Mouse (Mus musculus) gastrocnemius, adult 2 months (tissue): Measurements from ENCODE around the gene Lzts2. TPM values are rescaled to one million over a fixed set of nuclear protein-coding genes. Genes with fewer than 3 reads are reported as not detected.
A peak's percentile ranks its signal among the peaks of the same experiment; 100 is the strongest.
"Not testable (repeated sequence)": the region's sequence is repeated elsewhere in the genome, so short reads cannot be mapped to it uniquely, and the experiment has no call there.

ENCODE experiments used
- DNase-seq: peaks from one replicate; pipeline ENCODE4 v3.0.0; 2022
- H3K27ac ChIP-seq: fragments of 200-600 bp; 2 replicates; pipeline ENCODE4 v1.8.1; 2022; ENCODE audit warnings: mild to moderate bottlenecking
- H3K4me3 ChIP-seq: fragments of 200-600 bp; 2 replicates; pipeline ENCODE4 v1.8.1; 2022; ENCODE audit warnings: mild to moderate bottlenecking, moderate library complexity
- CTCF ChIP-seq: fragments of 200-600 bp; IDR thresholded peaks from 2 replicates; pipeline ENCODE4 v1.8.1; 2022; ENCODE audit warnings: antibody characterized with exemption, mild to moderate bottlenecking, moderate library complexity
- intact Hi-C: fragments of 180-260 bp; cut with DNase I; formaldehyde crosslinking; loops from one replicate; pipeline ENCODE4 v1.15.1; 2025
- total RNA-seq, 2 experiments: library from RNA; stranded (reverse); gene quantifications; 2 replicates each; pipeline ENCODE4 v1.2.3; 2021

The Lzts2 gene
- total RNA-seq, 2 experiments from 2014 or later: 21.0 to 29.3 TPM

GRCm38 (mm10) chr19:45032570-45033332, 18.5 kb downstream of the Lzts2 start:
- intact Hi-C loops: no loop called here
- TF ChIP-seq CTCF: peak; percentile 54
- H3K4me3 ChIP-seq: no peak overlapping the region
- DNase-seq: peak; percentile 50
- H3K27ac ChIP-seq: peak overlapping the region; percentile 63

GRCm38 (mm10) chr19:45036867-45037266, 22.7 kb downstream of the Lzts2 start:
- peak; percentile 90 for DNase-seq
- Histone ChIP-seq H3K27ac (peak overlapping the region; percentile 21; the same call in 1 of the 2 replicates), H3K4me3 (no peak overlapping the region)
- intact Hi-C loops: loop anchor here (1.0 kb wide), 1 partner anchor 27 kb away; no protein-coding TSS in a partner anchor
- TF ChIP-seq CTCF: peak; percentile 84

GRCm38 (mm10) chr19:45038198-45038597, 24.0 kb downstream of the Lzts2 start:
- H3K4me3 ChIP-seq, H3K27ac ChIP-seq, intact Hi-C loops, DNase-seq: not testable (repeated sequence)

- TF ChIP-seq CTCF: no peak
- Histone ChIP-seq H3K27ac (peak overlapping the region; percentile 24), H3K4me3 (no peak overlapping the region)
- intact Hi-C loops: no loop called here
- DNase-seq: peak; percentile 16
These were observed 26.0 kb downstream of the Lzts2 start for GRCm38 (mm10) chr19:45040214-45040613.

- no peak for TF ChIP-seq CTCF
- intact Hi-C loops: no loop called here
- H3K4me3 ChIP-seq: peak overlapping the region; percentile 76
- peak; percentile 71 for DNase-seq
- H3K27ac ChIP-seq: peak overlapping the region; percentile 99
These were observed 30.2 kb downstream of the Lzts2 start for GRCm38 (mm10) chr19:45044389-45044927.

GRCm38 (mm10) chr19:45045236-45045635, 31.0 kb downstream of the Lzts2 start:
- peak; percentile 92 for DNase-seq
- intact Hi-C loops: no loop called here
- TF ChIP-seq CTCF: no peak
- Histone ChIP-seq H3K4me3 (peak overlapping the region; percentile 76), H3K27ac (peak overlapping the region; percentile 99)

GRCm38 (mm10) chr19:45045651-45046050, 31.4 kb downstream of the Lzts2 start, which contains the start of gene Pdzd7:
TSS of gene Pdzd7 (minus strand) at chr19:45045717.
- peak within 1 kb of the TSS; percentile 99 for H3K27ac ChIP-seq
- DNase-seq: no peak
- H3K4me3 ChIP-seq: peak within 1 kb of the TSS; percentile 76
- TF ChIP-seq CTCF: no peak
- intact Hi-C loops: no loop called here

GRCm38 (mm10) chr19:45046523-45047321, 32.5 kb downstream of the Lzts2 start:
- intact Hi-C loops: no loop called here
- Histone ChIP-seq H3K4me3 (peak overlapping the region; percentile 76), H3K27ac (peak overlapping the region; percentile 99)
- peak; percentile 29; the same call in 1 of the 2 replicates for TF ChIP-seq CTCF
- DNase-seq: peak; percentile 95

GRCm38 (mm10) chr19:45047417-45047934, 33.3 kb downstream of the Lzts2 start, which contains the start of gene Sfxn3:
TSS of gene Sfxn3 (plus strand) at chr19:45047503.
- peak within 1 kb of the TSS; percentile 76 for H3K4me3 ChIP-seq
- H3K27ac ChIP-seq: peak within 1 kb of the TSS; percentile 99
- intact Hi-C loops: no loop called here
- peak; percentile 78 for TF ChIP-seq CTCF
- DNase-seq: peak; percentile 97

- DNase-seq: peak; percentile 67
These were observed 33.9 kb downstream of the Lzts2 start for GRCm38 (mm10) chr19:45047935-45048643.

GRCm38 (mm10) chr19:45048644-45049365, 34.6 kb downstream of the Lzts2 start:
- DNase-seq: peak; percentile 33
- intact Hi-C loops: no loop called here
- peak overlapping the region; percentile 99 for H3K27ac ChIP-seq
- no peak for TF ChIP-seq CTCF
- H3K4me3 ChIP-seq: peak overlapping the region; percentile 76

More at GRCm38 (mm10) chr19:45047935-45048643, 33.9 kb downstream of the Lzts2 start:
- TF ChIP-seq CTCF: no peak
- Histone ChIP-seq H3K27ac (peak overlapping the region; percentile 99), H3K4me3 (peak overlapping the region; percentile 76)
- intact Hi-C loops: no loop called here
